Mouse (Mus musculus) hindbrain, embryonic 13.5 days (tissue): ENCODE results near the gene Ubl4b. TPM values are rescaled to one million over a fixed set of nuclear protein-coding genes. Genes with fewer than 3 reads are reported as not detected.

Experiments
- ATAC-seq: fragments of 200-750 bp; cut with Nextera tagmentation; 2 replicates; pipeline ENCODE4 v1.8.0; 2017; ENCODE audit warnings: moderate TSS enrichment; ENCODE audit not compliant: low FRiP score
- H3K27ac ChIP-seq: fragments of 300-500 bp; sonication (generic); 2 replicates; pipeline ENCODE4 v1.5.1; 2015; ENCODE audit warnings: inconsistent platforms, mild to moderate bottlenecking, moderate library complexity
- H3K27me3 ChIP-seq: fragments of 300-500 bp; sonication (generic); 2 replicates; pipeline ENCODE4 v1.6.1; 2015; ENCODE audit warnings: mild to moderate bottlenecking, inconsistent platforms
- H3K36me3 ChIP-seq: fragments of 300-500 bp; sonication (generic); 2 replicates; pipeline ENCODE4 v1.6.1; 2015; ENCODE audit warnings: mild to moderate bottlenecking, inconsistent platforms
- H3K4me1 ChIP-seq: fragments of 300-500 bp; sonication (generic); replicated peaks from 2 replicates; pipeline ENCODE4 v1.6.1; 2015; ENCODE audit warnings: inconsistent platforms
- H3K4me2 ChIP-seq: fragments of 300-500 bp; sonication (generic); 2 replicates; pipeline ENCODE4 v1.6.1; 2015; ENCODE audit warnings: inconsistent platforms, mild to moderate bottlenecking, moderate library complexity
- H3K4me3 ChIP-seq: fragments of 300-500 bp; sonication (generic); 2 replicates; pipeline ENCODE4 v1.5.1; 2015; ENCODE audit warnings: mild to moderate bottlenecking, inconsistent platforms
- H3K9ac ChIP-seq: fragments of 300-500 bp; sonication (generic); 2 replicates; pipeline ENCODE4 v1.6.1; 2015; ENCODE audit warnings: mild to moderate bottlenecking, inconsistent platforms
- H3K9me3 ChIP-seq: fragments of 300-500 bp; sonication (generic); 2 replicates; pipeline ENCODE4 v1.6.1; 2016; ENCODE audit warnings: inconsistent platforms
- WGBS: fragments of 180-500 bp; shearing (Covaris S2); methylation state at CpG from one replicate; pipeline ENCODE4 v1.1.7; 2015; 5-methylcytosine and 5-hydroxymethylcytosine counted together
- polyA plus RNA-seq: library from polyadenylated mRNA; unstranded; fragments of >200 nt; fragmentation: Nextera tagmentation; extraction: Ambion mirVana; gene quantifications from 2 replicates; pipeline ENCODE4 v1.2.1, GENCODE M21; 2015

Gene Ubl4b
- polyA plus RNA-seq, 1 experiment from 2014 or later: not detected

DNA sequence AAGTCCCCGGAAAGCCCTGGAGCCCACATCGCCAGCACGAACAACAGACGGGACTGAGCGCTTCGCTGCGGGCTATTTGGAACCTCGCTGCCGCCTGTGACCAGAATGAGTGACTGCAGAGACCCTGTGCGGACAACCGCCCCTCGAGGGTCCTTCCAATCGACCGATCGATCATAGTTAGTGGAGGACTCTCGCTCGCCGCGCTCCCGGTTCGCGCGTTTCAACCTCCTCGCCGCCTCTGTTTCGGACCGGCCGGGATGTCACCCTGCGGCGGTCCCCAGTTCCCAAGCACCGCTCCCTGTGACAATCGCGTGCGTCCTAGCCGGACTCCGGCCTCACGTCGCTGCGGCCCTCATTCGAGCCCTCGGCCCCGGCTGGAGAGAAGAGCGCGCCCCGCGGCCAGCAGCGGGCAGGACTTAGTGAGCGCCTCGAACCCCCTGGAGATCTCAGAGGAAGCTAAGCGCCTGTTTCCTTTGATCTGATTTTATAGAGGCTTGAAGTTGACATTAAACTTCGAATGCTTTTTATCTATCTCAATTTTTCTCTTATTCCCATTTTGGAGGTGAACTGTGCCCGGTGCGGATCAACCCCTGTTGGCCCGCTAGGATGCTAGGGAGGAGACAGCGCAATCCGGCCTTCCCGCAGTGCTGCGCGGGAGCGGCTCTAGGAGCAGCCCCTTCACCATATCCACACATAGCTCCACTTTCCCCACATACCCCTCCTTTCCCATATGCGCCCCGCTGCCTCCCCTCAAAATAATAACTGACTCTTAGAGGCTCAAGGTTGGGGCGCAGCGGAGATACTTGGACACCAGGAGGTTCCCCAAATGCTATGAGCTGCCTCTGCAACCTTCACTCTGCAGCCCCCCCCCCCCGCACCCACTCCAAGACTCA, 28.2 kb upstream of the Ubl4b start:
- no peak for ATAC-seq
- no peaks in the 10 kb centered on the region for H3K9me3 ChIP-seq
- H3K27ac ChIP-seq: no peak overlapping the region
- 1% methylated on average over 65 of the region's 65 CpGs for WGBS
- peak overlapping the region; percentile 46 for H3K4me2 ChIP-seq
- peaks cover 10% of the 10 kb centered on the region for H3K4me1 ChIP-seq
- peak overlapping the region; percentile 27 for H3K4me3 ChIP-seq
- peaks cover 100% of the 10 kb centered on the region for H3K27me3 ChIP-seq
- H3K9ac ChIP-seq: 0 out of 2 replicates have a peak overlapping the region, but pooled peaks have one; percentile 43
- no peaks in the 10 kb centered on the region for H3K36me3 ChIP-seq

DNA sequence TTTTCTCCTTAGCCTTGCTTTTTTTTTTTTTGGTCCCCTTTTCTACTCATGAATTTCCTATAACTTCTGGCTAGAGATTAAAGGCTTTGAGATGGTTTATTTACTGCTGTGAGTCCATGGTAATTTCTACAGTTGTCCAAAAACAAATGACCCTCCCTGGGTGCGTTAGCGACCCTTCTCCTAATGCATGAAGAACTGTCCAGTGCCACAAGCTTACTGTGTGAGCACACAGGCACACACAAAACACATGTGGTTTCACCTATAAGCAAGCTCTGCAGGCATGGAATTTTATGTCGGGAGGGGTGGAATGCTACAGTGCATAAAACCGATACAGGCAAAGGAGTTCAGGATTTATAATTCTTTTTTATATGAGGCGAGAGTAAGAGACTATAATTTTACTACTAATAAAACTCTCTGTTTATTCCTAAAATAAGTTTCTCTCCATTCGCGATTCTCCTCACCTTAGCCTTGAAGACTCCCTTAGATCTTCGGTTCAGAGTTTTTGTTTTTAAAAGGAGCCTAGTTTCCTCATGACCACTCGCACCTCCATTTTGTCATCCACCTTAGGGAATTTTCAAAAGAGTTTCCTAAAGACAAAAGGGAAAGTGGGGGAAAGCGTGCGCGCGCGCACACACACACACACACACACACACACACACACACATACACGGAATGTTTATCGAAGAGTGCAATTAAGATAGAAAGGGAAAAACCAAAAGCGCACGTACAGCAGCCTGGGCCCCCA, 27.4 kb upstream of the Ubl4b start:
- H3K4me3 ChIP-seq: peak overlapping the region; percentile 27
- H3K4me1 ChIP-seq: peaks cover 10% of the 10 kb centered on the region
- whole genome bisulfite sequencing: 2% methylated on average over 18 of the region's 18 CpGs
- no peaks in the 10 kb centered on the region for H3K36me3 ChIP-seq
- H3K27me3 ChIP-seq: peaks cover 100% of the 10 kb centered on the region
- no peak overlapping the region for H3K27ac ChIP-seq
- no peak for ATAC-seq
- H3K9me3 ChIP-seq: no peaks in the 10 kb centered on the region
- no peak overlapping the region for H3K9ac ChIP-seq
- peak overlapping the region; percentile 46 for H3K4me2 ChIP-seq

DNA sequence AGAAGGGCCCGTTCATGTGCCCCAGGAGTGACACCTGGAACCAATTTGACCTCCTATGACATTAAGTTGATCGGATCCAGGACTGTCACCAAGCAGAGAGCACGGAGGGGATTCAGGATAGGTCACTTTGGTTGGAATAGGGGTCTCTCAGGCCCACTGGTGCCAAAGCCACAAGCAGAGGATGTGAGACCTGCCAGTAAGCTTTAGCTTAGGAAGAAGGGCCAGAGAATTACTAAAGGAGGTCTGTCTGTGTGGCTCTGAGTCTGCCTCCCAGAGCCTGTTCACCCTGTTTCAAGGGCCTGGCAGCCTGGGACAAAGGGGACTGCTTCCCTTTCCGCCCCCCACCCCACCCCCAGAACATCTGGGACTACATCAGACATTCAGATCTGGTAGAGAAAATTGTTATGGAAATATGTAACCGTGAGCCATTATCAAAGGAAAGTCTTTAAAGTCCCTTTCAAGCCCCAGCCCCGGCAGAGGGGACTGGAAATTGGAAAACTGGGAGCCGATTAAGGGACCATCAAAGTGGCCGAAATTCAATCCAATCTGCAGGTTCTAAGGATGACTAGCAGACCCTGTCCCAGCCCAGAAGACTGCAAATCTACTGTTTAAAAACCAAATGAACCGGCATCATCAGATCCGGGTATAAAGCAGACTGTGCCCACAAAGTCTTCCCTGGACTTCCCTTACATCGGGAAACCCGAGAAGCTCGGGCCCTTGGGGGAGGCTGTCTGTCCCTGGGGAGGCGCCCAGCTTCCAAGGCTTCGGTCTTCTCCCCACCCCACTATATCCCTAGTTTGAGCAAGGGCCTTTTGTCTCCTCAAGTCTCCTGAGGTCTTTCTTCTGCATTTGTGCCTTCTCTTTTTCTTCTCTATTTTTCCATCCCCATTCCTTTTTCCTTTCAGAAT, 26.5 kb upstream of the Ubl4b start:
- Histone ChIP-seq H3K4me2 (no peak overlapping the region), H3K36me3 (no peaks in the 10 kb centered on the region), H3K27me3 (peaks cover 93% of the 10 kb centered on the region), H3K4me1 (peaks cover 10% of the 10 kb centered on the region), H3K4me3 (no peak overlapping the region), H3K9ac (no peak overlapping the region), H3K9me3 (no peaks in the 10 kb centered on the region), H3K27ac (no peak overlapping the region)
- no peak for ATAC-seq
- 4% methylated on average over 15 of the region's 15 CpGs for whole genome bisulfite sequencing

DNA sequence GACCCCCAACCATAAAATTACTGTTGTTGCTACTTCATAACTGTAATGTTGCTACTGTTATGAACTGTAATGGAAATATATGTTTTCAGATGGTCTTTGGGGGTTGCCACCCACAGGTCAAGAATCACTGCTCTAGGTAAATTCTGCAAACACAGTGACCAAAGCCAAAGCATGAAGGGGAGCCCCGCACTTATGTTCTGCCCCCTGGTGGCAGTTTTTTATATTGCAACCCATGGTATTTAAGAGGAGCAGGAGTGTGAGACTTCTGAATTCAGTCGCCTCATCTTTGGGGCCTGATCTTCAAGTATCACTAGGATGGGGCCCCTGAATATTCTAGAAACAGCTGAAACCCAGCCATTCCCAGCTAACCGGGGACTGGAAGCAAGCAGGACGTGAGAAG, 24.6 kb upstream of the Ubl4b start:
- Histone ChIP-seq H3K27ac (no peak overlapping the region), H3K4me1 (peaks cover 10% of the 10 kb centered on the region), H3K27me3 (peaks cover 74% of the 10 kb centered on the region), H3K9ac (no peak overlapping the region), H3K4me3 (no peak overlapping the region), H3K36me3 (no peaks in the 10 kb centered on the region), H3K9me3 (no peaks in the 10 kb centered on the region), H3K4me2 (no peak overlapping the region)
- ATAC-seq: no peak
- 4% methylated on average over 4 of the region's 4 CpGs for WGBS

DNA sequence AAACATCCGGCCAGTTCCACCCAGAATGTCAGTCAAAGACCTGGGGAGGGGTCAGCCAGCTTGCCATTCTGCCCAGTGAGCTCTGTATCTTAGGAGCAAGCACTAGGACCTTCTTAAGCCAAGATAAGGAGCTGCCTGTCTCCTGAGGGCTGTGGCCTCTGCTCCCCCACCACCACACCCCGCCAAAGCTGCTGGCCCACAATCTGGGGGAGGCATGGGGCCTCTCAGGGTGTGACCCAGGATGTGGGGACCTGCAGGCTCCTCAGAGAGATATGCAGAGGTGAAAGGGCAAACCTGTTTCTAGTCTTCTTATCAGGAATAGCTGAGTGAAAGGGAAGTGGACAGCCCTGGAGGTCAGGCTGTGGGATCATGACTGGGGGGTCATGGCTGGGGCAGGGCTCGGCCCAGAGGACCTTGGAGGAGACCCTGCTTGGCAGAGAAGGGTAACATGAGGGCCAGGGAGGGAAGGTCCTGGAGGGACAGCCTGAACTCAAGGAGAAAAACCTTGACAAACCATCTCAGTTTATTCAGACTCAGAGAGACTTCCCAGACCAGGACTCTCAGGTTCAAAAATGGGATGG, 23.0 kb upstream of the Ubl4b start:
- Histone ChIP-seq H3K4me1 (peaks cover 5% of the 10 kb centered on the region), H3K9ac (no peak overlapping the region), H3K4me3 (no peak overlapping the region), H3K27ac (no peak overlapping the region), H3K9me3 (no peaks in the 10 kb centered on the region), H3K4me2 (no peak overlapping the region), H3K36me3 (no peaks in the 10 kb centered on the region), H3K27me3 (peaks cover 60% of the 10 kb centered on the region)
- no peak for ATAC-seq
- 31% methylated on average over 3 of the region's 3 CpGs for WGBS

DNA sequence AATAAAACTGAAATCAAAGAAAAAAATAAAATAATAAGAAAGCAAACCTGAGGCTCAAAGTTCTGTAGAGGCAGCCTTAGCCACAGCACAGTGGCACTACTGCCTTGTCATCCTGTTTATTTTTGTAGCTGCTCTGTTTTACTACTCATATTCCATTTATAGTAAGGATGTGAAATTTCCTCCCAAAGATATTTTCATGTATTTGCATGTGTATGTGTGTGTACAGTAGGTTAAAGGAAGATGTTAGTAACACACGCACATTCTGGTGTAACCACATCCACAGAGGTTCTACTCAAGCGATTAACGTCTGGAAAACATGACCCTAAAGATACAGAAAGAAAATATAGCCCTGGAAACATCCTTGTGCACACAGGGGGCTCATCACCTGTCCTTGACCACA, 21.9 kb upstream of the Ubl4b start:
- H3K4me3 ChIP-seq: no peak overlapping the region
- H3K4me2 ChIP-seq: no peak overlapping the region
- no peak for ATAC-seq
- H3K27me3 ChIP-seq: peaks cover 56% of the 10 kb centered on the region
- H3K9ac ChIP-seq: no peak overlapping the region
- no peaks in the 10 kb centered on the region for H3K36me3 ChIP-seq
- no peaks in the 10 kb centered on the region for H3K4me1 ChIP-seq
- H3K9me3 ChIP-seq: no peaks in the 10 kb centered on the region
- WGBS: 90% methylated on average over 3 of the region's 3 CpGs
- no peak overlapping the region for H3K27ac ChIP-seq

DNA sequence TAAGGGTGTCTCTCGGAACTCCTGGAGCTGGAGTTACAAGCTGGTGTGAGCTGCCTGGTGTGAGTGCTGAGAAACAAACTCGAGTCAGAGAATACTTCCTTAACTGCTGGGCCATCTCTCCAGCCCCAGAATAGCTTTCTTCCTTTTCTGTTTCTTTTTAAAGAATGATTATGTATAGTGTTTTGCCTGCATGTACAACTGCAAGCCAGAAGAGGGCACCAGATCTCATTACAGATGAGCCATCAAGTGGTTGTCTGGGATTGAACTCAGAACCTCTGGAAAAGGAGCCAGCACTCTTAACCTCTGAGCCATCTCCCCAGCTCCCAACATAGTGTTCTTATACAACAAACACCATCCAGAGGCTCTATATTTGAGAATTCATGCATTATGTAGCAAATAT, 16.3 kb upstream of the Ubl4b start:
- Histone ChIP-seq H3K4me1 (no peaks in the 10 kb centered on the region; the same call in 1 of the 2 replicates), H3K36me3 (no peaks in the 10 kb centered on the region), H3K4me3 (no peak overlapping the region), H3K27me3 (peaks cover 19% of the 10 kb centered on the region; the same call in 1 of the 2 replicates), H3K4me2 (no peak overlapping the region), H3K9ac (no peak overlapping the region), H3K9me3 (no peaks in the 10 kb centered on the region), H3K27ac (no peak overlapping the region)
- ATAC-seq: no peak
- 61% methylated on average over 2 of the region's 2 CpGs for WGBS

DNA sequence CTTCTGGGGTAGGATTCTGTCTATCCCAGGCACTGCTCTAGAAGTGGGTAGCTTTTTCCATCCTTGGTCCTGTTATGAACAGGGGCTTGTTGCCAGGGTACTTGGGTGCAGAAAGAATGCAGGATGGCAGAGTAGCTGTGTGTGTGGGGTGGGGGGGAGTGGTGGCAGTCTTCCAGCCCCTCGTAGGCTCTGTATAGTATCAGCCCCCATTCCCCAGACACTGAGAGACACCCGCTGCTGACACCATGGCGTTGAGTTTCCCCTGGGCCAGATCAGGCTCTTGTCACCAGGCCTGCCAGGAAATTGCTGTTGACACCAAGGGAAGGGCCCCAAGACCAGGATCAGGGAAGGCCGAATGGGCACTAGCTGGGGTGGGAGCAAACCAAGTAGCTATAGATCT, 13.8 kb upstream of the Ubl4b start:
- Histone ChIP-seq H3K4me2 (no peak overlapping the region), H3K27ac (no peak overlapping the region), H3K4me1 (peaks cover 9% of the 10 kb centered on the region), H3K36me3 (no peaks in the 10 kb centered on the region), H3K9me3 (no peaks in the 10 kb centered on the region), H3K9ac (no peak overlapping the region), H3K27me3 (peaks cover 19% of the 10 kb centered on the region; the same call in 1 of the 2 replicates), H3K4me3 (no peak overlapping the region)
- peak; percentile 82 for ATAC-seq
- WGBS: 59% methylated on average over 4 of the region's 4 CpGs

DNA sequence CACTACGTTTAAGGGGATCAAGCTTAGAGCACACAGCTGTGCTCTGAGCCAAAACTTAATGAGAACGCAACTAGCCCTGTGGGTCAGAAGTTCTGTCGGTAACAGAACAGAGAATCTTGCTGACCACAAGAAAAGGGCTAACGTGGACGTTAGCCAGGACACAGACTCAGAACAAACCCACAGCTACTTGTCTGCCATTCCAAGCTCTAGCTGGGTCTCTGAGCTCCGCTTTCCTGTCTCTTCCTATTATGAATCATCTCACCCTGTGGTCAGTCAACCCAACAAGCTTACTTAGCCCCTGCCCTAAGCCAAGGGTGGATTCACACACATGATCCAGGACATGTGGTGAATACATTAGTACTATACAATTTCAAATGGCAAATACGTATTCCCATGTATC, 12.9 kb upstream of the Ubl4b start:
- 83% methylated on average over 7 of the region's 7 CpGs for WGBS
- peaks cover 13% of the 10 kb centered on the region for H3K4me1 ChIP-seq

DNA sequence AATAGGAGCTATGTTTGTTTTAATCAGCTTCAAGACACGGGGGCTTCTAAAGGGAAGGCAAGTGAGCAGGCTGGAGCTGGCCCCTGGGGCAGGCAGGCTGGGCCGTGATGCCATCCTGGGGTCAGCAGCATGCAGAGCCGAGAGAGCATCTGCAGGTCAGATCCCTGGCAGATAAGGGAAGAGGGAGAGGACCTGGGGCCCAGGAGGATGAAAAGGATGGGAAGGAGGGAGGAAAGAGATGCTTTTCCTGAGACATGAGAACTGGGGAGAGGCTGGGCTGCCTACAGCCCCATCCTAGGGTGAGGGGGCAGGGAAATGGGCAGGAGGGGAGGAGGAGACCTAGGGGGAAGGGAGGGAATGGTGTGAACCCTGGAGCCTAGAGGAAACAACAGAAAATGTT, 10.5 kb upstream of the Ubl4b start:
- 39% methylated on average over 3 of the region's 3 CpGs for WGBS
- no peaks in the 10 kb centered on the region for H3K36me3 ChIP-seq
- 0 out of 2 replicates have a peak, but pooled peaks cover 10% of the 10 kb centered on the region for H3K27me3 ChIP-seq
- no peaks in the 10 kb centered on the region for H3K9me3 ChIP-seq
- H3K27ac ChIP-seq: no peak overlapping the region
- ATAC-seq: no peak
- no peak overlapping the region for H3K4me3 ChIP-seq
- no peak overlapping the region for H3K4me2 ChIP-seq
- no peak overlapping the region; the same call in 1 of the 2 replicates for H3K9ac ChIP-seq
- peaks cover 13% of the 10 kb centered on the region for H3K4me1 ChIP-seq

More for the DNA sequence above, 12.9 kb upstream of the Ubl4b start:
- no peak overlapping the region for H3K27ac ChIP-seq
- no peak for ATAC-seq
- no peak overlapping the region for H3K9ac ChIP-seq
- peaks cover 15% of the 10 kb centered on the region; the same call in 1 of the 2 replicates for H3K27me3 ChIP-seq
- no peaks in the 10 kb centered on the region for H3K36me3 ChIP-seq
- H3K4me3 ChIP-seq: no peak overlapping the region
- no peak overlapping the region for H3K4me2 ChIP-seq
- H3K9me3 ChIP-seq: no peaks in the 10 kb centered on the region

DNA sequence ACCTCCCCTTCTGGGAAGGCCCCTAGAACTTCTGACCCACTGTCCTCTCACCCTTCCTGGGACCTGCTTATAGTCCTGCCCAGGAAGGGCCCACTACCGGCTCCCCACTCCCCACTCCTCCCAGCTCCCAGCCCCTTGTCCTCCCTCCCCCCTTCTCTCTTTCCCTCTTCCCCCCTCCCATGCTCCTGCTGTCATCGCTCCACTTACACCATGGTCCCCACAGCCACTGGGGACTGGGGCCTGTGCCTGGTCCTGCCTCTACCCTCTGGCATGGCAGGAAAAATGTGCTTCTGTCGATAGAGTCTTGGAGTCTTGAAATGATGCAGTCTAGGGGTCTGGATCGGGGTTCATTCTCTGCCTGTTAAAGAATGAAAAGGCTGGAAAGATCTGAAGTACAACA, 9.0 kb upstream of the Ubl4b start:
- 39% methylated on average over 4 of the region's 4 CpGs for WGBS
- ATAC-seq: no peak
- Histone ChIP-seq H3K4me2 (no peak overlapping the region), H3K27ac (no peak overlapping the region), H3K9me3 (no peaks in the 10 kb centered on the region), H3K9ac (no peak overlapping the region), H3K4me3 (no peak overlapping the region), H3K36me3 (no peaks in the 10 kb centered on the region), H3K27me3 (peaks cover 12% of the 10 kb centered on the region), H3K4me1 (peaks cover 13% of the 10 kb centered on the region)
